1 mouse cellular context compared by ENCODE assay signal in genomic region chr11:73169231-73169630, GRCm38 (mm10).
TF ChIP-seq lines count a peak whose summit lies in the region.

No protein-coding gene starts in this region.

TF ChIP-seq in MEL, 35 proteins besides CTCF, POLR2A, EP300 and RAD21:
- TF ChIP-seq MAX (IDR thresholded peaks at IDR 0.05; ENCODE audit: low read length) (no peak), MYC (IDR thresholded peaks at IDR 0.05; ENCODE audit: low read depth, low read length) (no peak), ZC3H11A (IDR thresholded peaks at IDR 0.05; ENCODE audit: low read depth, low read length) (peak; percentile 37; the same call in 1 of the 2 replicates), ZMIZ1 (IDR thresholded peaks at IDR 0.05; ENCODE audit: low read depth, low read length) (no peak), MXI1 (IDR thresholded peaks at IDR 0.05; ENCODE audit: low read depth, low read length) (no peak), MEF2A (IDR thresholded peaks at IDR 0.05; ENCODE audit: extremely low read depth, insufficient replicate concordance, low read depth, low read length, poor library complexity, severe bottlenecking) (no peak), CHD1 (IDR thresholded peaks at IDR 0.05; ENCODE audit: low read depth, low read length) (no peak), RCOR1 (IDR thresholded peaks at IDR 0.05; ENCODE audit: low read depth, low read length) (0 out of 2 replicates have a peak, but pooled peaks have one; percentile 18), MAZ (IDR thresholded peaks at IDR 0.05; ENCODE audit: low read depth, low read length) (0 out of 2 replicates have a peak, but pooled peaks have one; percentile 28), ZNF384 (IDR thresholded peaks at IDR 0.05; ENCODE audit: low read depth, low read length) (no peak), ELF1 (IDR thresholded peaks at IDR 0.05; ENCODE audit: low read depth, low read length) (0 out of 2 replicates have a peak, but pooled peaks have one; percentile 15), MAFK (IDR thresholded peaks at IDR 0.05; ENCODE audit: borderline replicate concordance, low read depth, low read length) (no peak), ETS1 (IDR thresholded peaks at IDR 0.05; ENCODE audit: low read depth, low read length) (no peak), TBP (IDR thresholded peaks at IDR 0.05; ENCODE audit: low read depth, low read length) (no peak), SMC3 (IDR thresholded peaks at IDR 0.05; ENCODE audit: low read depth, low read length) (peak; percentile 74), USF2 (IDR thresholded peaks at IDR 0.05; ENCODE audit: borderline replicate concordance in 1 of 2, insufficient read depth in 1 of 2, low read depth in 1 of 2, low read length in 2 of 2) (no peak), POLR2AphosphoS2 (IDR thresholded peaks at IDR 0.05; ENCODE audit: low read length) (no peak), NELFE (IDR thresholded peaks at IDR 0.05; ENCODE audit: low read depth, low read length) (no peak), USF1 (IDR thresholded peaks at IDR 0.05; ENCODE audit: low read depth, low read length) (no peak), HCFC1 (IDR thresholded peaks at IDR 0.05; ENCODE audit: low read depth, low read length) (peak; percentile 21; the same call in 1 of the 2 replicates), MYB (IDR thresholded peaks at IDR 0.05; ENCODE audit: low read depth, low read length) (no peak), GABPA (IDR thresholded peaks at IDR 0.05; ENCODE audit: low read depth, low read length) (no peak), UBTF (IDR thresholded peaks at IDR 0.05; ENCODE audit: borderline replicate concordance, insufficient read depth, low read depth, low read length) (no peak), POLR2AphosphoS5 (IDR thresholded peaks at IDR 0.05; ENCODE audit: borderline replicate concordance, low read depth, low read length) (no peak), CHD2 (IDR thresholded peaks at IDR 0.05; ENCODE audit: low read length) (no peak), NRF1 (IDR thresholded peaks at IDR 0.05; ENCODE audit: insufficient read depth, low read depth, low read length, poor library complexity, severe bottlenecking) (no peak), ZKSCAN1 (IDR thresholded peaks at IDR 0.05; ENCODE audit: low read depth, low read length) (0 out of 2 replicates have a peak, but pooled peaks have one; percentile 13), TCF12 (IDR thresholded peaks at IDR 0.05; ENCODE audit: low read depth, low read length) (no peak), GATA1 (IDR thresholded peaks at IDR 0.05; ENCODE audit: low read depth, low read length) (no peak), BHLHE40 (IDR thresholded peaks at IDR 0.05; ENCODE audit: borderline replicate concordance, low read depth, low read length) (no peak), JUND (IDR thresholded peaks at IDR 0.05; ENCODE audit: low read depth, low read length) (0 out of 2 replicates have a peak, but pooled peaks have one; percentile 24), E2F4 (IDR thresholded peaks at IDR 0.05; ENCODE audit: borderline replicate concordance, low read depth, low read length) (no peak), TAL1 (IDR thresholded peaks at IDR 0.05; ENCODE audit: low read length) (no peak), SIN3A (IDR thresholded peaks at IDR 0.05; ENCODE audit: low read length) (no peak), KAT2A (conservative IDR thresholded peaks at IDR 0.05; ENCODE audit: low read depth, low read length) (no peak)
